Mouse (Mus musculus) neural tube, embryonic 13.5 days (tissue): ENCODE data around the gene Fbxo44. TPM values are rescaled to one million over a fixed set of nuclear protein-coding genes. Genes with fewer than 3 reads are reported as not detected.
A peak's percentile ranks its signal among the peaks of the same experiment; 100 is the strongest.
"Not testable (repeated sequence)": the region's sequence is repeated elsewhere in the genome, so short reads cannot be mapped to it uniquely, and the experiment has no call there.

ENCODE experiments used
- ATAC-seq: fragments of 200-750 bp; cut with Nextera tagmentation; 2 replicates; pipeline ENCODE4 v1.8.0; 2017; ENCODE audit warnings: low read depth, mild to moderate bottlenecking, moderate TSS enrichment, moderate library complexity
- H3K27ac ChIP-seq: fragments of 300-500 bp; sonication (generic); replicated peaks from 2 replicates; pipeline ENCODE4 v1.5.1; 2015; ENCODE audit warnings: moderate library complexity, mild to moderate bottlenecking, inconsistent platforms
- H3K27me3 ChIP-seq: fragments of 300-500 bp; sonication (generic); 2 replicates; pipeline ENCODE4 v1.6.1; 2015; ENCODE audit warnings: mild to moderate bottlenecking, inconsistent platforms
- H3K36me3 ChIP-seq: fragments of 300-500 bp; sonication (generic); 2 replicates; pipeline ENCODE4 v1.6.1; 2015; ENCODE audit warnings: mild to moderate bottlenecking, inconsistent platforms
- H3K4me1 ChIP-seq: fragments of 300-500 bp; sonication (generic); replicated peaks from 2 replicates; pipeline ENCODE4 v1.6.1; 2015; ENCODE audit warnings: inconsistent platforms
- H3K4me2 ChIP-seq: fragments of 300-500 bp; sonication (generic); 2 replicates; pipeline ENCODE4 v1.6.1; 2015; ENCODE audit warnings: inconsistent platforms, mild to moderate bottlenecking, moderate library complexity
- H3K4me3 ChIP-seq: fragments of 300-500 bp; sonication (generic); 2 replicates; pipeline ENCODE4 v1.5.1; 2015; ENCODE audit warnings: mild to moderate bottlenecking, inconsistent platforms
- H3K9ac ChIP-seq: fragments of 300-500 bp; sonication (generic); 2 replicates; pipeline ENCODE4 v1.6.1; 2015; ENCODE audit warnings: moderate library complexity, mild to moderate bottlenecking, inconsistent platforms
- H3K9me3 ChIP-seq: fragments of 300-500 bp; sonication (generic); 2 replicates; pipeline ENCODE4 v1.6.1; 2016; ENCODE audit warnings: inconsistent platforms
- WGBS: fragments of 180-500 bp; shearing (Covaris S2); methylation state at CpG from one replicate; pipeline ENCODE4 v1.1.7; 2015; 5-methylcytosine and 5-hydroxymethylcytosine counted together
- polyA plus RNA-seq: library from polyadenylated mRNA; unstranded; fragments of >200 nt; fragmentation: Nextera tagmentation; extraction: Ambion mirVana; gene quantifications from 2 replicates; pipeline ENCODE4 v1.2.1, GENCODE M21; 2015

The Fbxo44 gene
- polyA plus RNA-seq, 1 experiment from 2014 or later = 87.6 TPM

DNA sequence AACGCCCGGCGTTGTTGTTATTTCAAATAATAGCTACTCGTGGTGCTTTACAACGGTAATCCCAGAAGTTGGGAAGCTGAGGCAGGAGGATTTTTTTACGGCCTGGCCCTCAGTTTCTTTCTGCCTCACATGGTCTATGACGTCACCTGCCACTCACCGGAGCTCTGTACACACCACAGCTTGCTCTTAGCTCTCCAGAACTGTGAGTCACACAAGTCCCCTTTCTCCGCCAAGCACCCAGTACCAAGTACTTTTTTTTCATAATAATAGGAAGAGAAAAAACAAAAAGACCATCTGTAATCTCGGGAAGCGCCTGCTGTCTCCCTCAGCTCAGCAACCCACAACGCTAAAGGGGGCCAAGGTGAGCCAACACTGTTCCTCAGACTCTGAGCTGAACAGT is 21.2 kb upstream of the Fbxo44 start:
- Histone ChIP-seq H3K9me3 (no peaks in the 10 kb centered on the region), H3K27me3 (no peaks in the 10 kb centered on the region), H3K36me3 (no peaks in the 10 kb centered on the region), H3K27ac (no peak overlapping the region), H3K4me2 (no peak overlapping the region), H3K4me3 (no peak overlapping the region), H3K4me1 (peaks cover 25% of the 10 kb centered on the region), H3K9ac (no peak overlapping the region)
- 88% methylated on average over 12 of the region's 12 CpGs for WGBS
- no peak for ATAC-seq

DNA sequence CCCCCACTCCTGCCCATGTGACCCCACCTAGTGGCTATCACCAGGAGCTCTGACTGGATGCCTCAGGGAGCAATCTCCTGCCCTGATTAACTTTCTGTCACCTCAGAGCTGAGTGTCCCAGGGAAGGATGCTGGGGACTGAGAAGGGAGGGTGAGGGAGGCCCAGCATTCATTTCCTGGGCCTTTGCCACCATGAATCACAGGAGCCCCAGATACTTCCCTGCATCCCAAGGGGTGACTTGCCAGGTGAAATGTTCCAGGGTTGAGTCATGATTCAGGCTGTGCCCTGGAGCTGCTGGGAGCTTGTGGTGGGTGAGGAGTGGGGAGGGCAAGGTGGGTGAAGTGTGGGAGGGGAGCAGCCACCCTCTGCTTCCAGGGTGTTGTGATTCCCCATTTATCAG is 17.4 kb upstream of the Fbxo44 start:
- Histone ChIP-seq H3K4me3 (no peak overlapping the region), H3K27me3 (peaks cover 26% of the 10 kb centered on the region), H3K9ac (no peak overlapping the region), H3K4me2 (no peak overlapping the region), H3K4me1 (peaks cover 49% of the 10 kb centered on the region), H3K27ac (0 out of 2 replicates have a peak overlapping the region, but pooled peaks have one; percentile 23), H3K9me3 (no peaks in the 10 kb centered on the region), H3K36me3 (no peaks in the 10 kb centered on the region)
- no peak for ATAC-seq

DNA sequence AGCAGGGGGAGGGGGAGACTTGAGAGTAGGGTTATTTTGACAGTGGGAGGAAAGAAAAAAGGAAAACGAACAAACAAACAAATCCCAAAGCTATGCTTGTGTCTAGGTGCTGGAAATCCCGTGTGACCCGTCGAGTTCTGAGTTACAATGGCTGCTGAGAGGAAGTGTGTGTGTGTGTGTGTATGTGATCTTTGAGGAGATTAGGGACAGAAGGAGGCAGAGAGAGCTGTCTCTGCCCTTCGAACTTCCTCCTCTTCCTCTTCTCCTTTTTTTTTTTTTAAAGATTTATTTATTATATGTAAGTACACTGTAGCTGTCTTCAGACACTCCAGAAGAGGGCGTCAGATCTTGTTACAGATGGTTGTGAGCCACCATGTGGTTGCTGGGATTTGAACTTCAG is 16.3 kb upstream of the Fbxo44 start:
- H3K9ac ChIP-seq, H3K4me3 ChIP-seq, H3K36me3 ChIP-seq, ATAC-seq, H3K9me3 ChIP-seq, H3K4me2 ChIP-seq: not testable (repeated sequence)
- WGBS = 76% methylated on average over 5 of the region's 6 CpGs
- Histone ChIP-seq H3K4me1 (peaks cover 45% of the 10 kb centered on the region), H3K27me3 (peaks cover 36% of the 10 kb centered on the region), H3K27ac (peak overlapping the region; percentile 86; the same call in 1 of the 2 replicates)

DNA sequence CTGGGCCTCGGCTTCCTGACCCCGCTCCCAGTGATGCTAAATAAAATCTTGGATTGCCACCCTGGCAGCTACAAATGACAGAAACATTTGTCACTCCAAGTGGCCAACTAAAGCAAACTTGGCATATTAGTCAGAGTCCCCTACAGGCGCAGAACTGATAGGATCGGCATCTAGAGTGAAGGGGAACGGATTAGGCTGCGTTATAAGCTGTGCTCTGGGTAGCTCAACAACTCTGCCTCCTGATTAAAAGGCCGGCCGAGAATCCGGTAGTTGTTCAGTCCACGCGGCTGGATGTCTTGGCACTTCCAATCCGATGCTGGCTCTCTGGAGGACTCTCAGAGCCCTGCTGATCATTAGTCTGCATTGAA is 14.2 kb upstream of the Fbxo44 start:
- ATAC-seq = no peak
- H3K36me3 ChIP-seq = no peaks in the 10 kb centered on the region
- 13% methylated on average over 12 of the region's 12 CpGs for WGBS
- peak overlapping the region; percentile 86 for H3K27ac ChIP-seq
- peaks cover 47% of the 10 kb centered on the region for H3K27me3 ChIP-seq
- peak overlapping the region; percentile 57 for H3K9ac ChIP-seq
- H3K4me2 ChIP-seq = peak overlapping the region; percentile 52
- H3K4me3 ChIP-seq = peak overlapping the region; percentile 22; the same call in 1 of the 2 replicates
- H3K9me3 ChIP-seq = no peaks in the 10 kb centered on the region
- peaks cover 45% of the 10 kb centered on the region for H3K4me1 ChIP-seq

DNA sequence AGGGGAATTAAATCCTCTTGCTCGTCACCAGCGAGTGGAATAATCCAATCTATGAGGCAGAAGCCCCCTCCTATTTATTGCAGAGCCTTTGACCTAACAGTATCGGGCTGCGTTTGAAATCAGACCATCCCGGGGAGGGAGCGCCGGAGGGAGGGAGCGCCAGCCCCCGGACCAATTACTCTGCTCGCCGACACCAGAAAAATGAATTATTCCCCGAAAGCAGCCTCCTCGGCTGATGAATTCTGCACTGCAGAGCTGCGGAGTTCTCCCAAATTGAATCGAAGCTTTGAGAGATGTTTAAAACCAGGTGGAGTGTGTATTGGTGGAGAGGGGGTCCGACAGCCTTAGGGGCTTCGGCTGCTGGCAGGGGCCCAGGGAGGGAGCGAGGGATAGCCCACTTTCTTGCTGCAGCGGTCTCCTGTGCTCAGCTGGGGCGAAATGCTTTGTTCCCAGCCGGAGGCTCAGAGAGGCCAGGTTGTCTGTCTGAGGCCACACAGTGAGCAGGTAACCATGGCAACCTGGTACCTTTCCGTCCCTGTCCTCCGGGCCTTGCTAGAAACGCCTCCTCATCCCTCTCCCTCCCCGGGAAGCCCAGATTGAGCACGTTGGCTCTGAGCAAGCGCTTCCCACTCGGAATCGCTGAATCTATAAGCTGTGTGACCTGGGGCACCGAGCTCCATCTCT is 13.7 kb upstream of the Fbxo44 start:
- Histone ChIP-seq H3K27me3 (peaks cover 49% of the 10 kb centered on the region), H3K4me3 (peak overlapping the region; percentile 22), H3K9me3 (no peaks in the 10 kb centered on the region), H3K9ac (peak overlapping the region; percentile 57), H3K36me3 (no peaks in the 10 kb centered on the region), H3K27ac (peak overlapping the region; percentile 86), H3K4me2 (peak overlapping the region; percentile 52), H3K4me1 (peaks cover 45% of the 10 kb centered on the region)
- WGBS = under 1% methylated on average over 30 of the region's 30 CpGs
- ATAC-seq = peak; percentile 64

DNA sequence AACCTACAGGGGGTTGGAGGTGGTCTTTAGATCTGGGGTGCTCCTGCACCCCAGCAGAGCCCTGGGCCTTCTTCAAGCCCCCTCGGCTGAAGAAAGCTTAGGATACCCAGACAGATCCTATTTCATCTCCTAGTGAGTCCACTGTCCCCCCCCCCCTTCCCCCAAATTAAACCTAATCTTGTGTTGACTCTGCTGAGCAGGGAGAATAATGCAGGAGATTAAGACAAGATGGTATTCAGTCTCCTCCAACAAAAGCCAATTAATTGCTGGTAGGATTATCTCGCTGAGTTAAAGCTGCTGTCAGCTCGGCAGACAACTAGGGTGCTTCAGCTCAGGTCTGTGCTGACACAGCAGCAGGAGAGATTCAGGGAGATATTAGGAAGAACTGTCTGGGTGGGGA is 11.0 kb upstream of the Fbxo44 start:
- H3K27me3 ChIP-seq = peaks cover 56% of the 10 kb centered on the region
- no peak overlapping the region for H3K4me2 ChIP-seq
- no peak overlapping the region for H3K9ac ChIP-seq
- no peaks in the 10 kb centered on the region for H3K9me3 ChIP-seq
- H3K27ac ChIP-seq = no peak overlapping the region
- no peak overlapping the region for H3K4me3 ChIP-seq
- ATAC-seq = no peak
- peaks cover 41% of the 10 kb centered on the region for H3K4me1 ChIP-seq
- WGBS = 51% methylated on average over 3 of the region's 3 CpGs
- no peaks in the 10 kb centered on the region for H3K36me3 ChIP-seq

DNA sequence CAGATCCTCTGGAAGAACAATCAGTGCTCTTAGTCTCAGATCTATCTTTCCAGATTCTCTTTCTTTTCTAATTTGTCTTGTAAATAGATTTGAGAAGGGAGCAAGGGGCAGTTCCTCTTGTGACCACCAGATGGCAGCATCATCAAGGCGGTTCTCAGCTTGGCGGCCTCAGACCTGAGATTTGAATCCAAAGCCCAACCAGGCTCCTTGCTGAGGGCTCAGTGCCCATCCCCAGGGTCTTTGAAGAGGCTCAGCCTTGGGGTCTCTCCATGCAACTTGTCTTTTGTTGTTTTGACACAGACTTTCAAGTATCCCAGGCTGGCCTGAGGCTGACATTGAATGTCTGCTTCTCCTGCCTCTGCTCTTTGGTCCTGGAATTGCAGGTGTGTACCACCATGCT is 10.6 kb upstream of the Fbxo44 start:
- H3K27me3 ChIP-seq = peaks cover 57% of the 10 kb centered on the region

DNA sequence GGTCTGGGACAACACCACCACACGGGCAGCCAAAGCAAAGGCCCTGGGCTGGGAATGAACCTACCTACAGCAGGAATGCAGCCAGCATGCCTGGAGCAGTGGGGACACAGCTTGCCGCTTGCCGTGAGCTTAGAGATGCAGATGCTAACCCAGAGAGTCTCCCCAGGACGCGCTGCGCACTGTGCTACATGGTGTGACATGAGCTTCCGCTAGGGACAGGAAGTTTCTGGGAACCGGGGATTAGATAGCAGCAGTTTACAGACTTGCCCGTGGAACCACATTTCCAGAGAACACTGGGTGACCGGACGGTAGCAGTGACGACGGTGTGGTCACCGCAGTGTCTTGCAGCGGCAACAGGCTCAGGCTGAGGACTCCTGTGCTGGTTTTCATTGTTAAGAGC is 9.3 kb upstream of the Fbxo44 start:
- 27% methylated on average over 15 of the region's 15 CpGs for WGBS
- peaks cover 40% of the 10 kb centered on the region for H3K4me1 ChIP-seq
- H3K9ac ChIP-seq = no peak overlapping the region
- no peak for ATAC-seq
- no peak overlapping the region for H3K4me2 ChIP-seq
- no peaks in the 10 kb centered on the region for H3K36me3 ChIP-seq
- no peak overlapping the region for H3K4me3 ChIP-seq
- H3K27ac ChIP-seq = no peak overlapping the region
- H3K9me3 ChIP-seq = no peaks in the 10 kb centered on the region
- H3K27me3 ChIP-seq = peaks cover 61% of the 10 kb centered on the region

More for the DNA sequence above, 10.6 kb upstream of the Fbxo44 start:
- no peak overlapping the region for H3K4me2 ChIP-seq
- no peak overlapping the region for H3K27ac ChIP-seq
- H3K36me3 ChIP-seq = no peaks in the 10 kb centered on the region
- peaks cover 41% of the 10 kb centered on the region for H3K4me1 ChIP-seq
- no peak for ATAC-seq
- WGBS = 2% methylated on average over 2 of the region's 2 CpGs
- H3K4me3 ChIP-seq = no peak overlapping the region
- no peaks in the 10 kb centered on the region for H3K9me3 ChIP-seq
- H3K9ac ChIP-seq = no peak overlapping the region

DNA sequence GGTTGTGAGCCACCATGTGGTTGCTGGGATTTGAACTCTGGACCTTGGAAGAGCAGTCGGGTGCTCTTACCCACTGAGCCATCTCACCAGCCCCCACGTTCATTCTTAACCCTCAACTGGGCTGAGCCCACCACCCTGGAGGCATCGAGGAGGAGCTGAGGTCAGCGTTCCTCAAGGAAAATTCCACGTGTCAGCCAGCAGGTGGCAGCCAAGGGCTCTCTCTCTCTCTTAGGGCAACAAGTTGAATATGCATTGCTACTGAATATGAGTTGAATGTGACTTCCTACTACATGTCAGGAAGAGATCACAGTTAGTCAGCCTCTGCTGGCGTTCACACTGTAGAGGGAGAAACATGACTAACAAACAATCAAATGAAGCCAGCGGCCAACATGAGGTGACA is 8.0 kb upstream of the Fbxo44 start:
- Histone ChIP-seq H3K27me3 (peaks cover 64% of the 10 kb centered on the region), H3K36me3 (no peaks in the 10 kb centered on the region), H3K27ac (no peak overlapping the region), H3K9ac (no peak overlapping the region), H3K4me2 (no peak overlapping the region), H3K9me3 (no peaks in the 10 kb centered on the region), H3K4me3 (no peak overlapping the region), H3K4me1 (peaks cover 36% of the 10 kb centered on the region)
- ATAC-seq = no peak
- 28% methylated on average over 7 of the region's 7 CpGs for WGBS

DNA sequence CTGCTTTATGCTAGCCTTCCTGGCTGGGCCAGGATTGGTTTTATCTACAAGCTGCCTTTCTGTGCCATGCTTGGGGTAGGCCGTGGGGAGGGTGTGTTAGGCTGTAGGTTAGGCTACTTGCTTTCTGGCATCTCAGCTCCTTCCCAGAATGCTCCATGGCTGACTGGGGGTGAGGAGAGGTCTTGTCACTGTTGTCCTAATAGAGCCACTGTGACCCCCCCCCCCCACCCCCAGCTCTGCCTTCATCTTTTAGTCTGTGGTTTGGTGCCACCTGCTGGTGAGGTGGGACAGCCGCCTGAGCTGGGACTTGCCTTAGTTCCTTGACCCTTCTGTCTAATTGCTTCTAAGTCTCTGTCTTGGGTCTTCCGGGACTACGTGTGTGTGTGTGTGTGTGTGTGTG is 6.7 kb upstream of the Fbxo44 start:
- Histone ChIP-seq H3K9me3 (no peaks in the 10 kb centered on the region), H3K4me3 (peak overlapping the region; percentile 2; the same call in 1 of the 2 replicates), H3K4me1 (peaks cover 31% of the 10 kb centered on the region), H3K36me3 (no peaks in the 10 kb centered on the region), H3K27ac (peak overlapping the region; percentile 62), H3K4me2 (peak overlapping the region; percentile 43), H3K27me3 (peaks cover 66% of the 10 kb centered on the region), H3K9ac (peak overlapping the region; percentile 47; the same call in 1 of the 2 replicates)
- 7% methylated on average over 4 of the region's 4 CpGs for WGBS
- no peak for ATAC-seq

DNA sequence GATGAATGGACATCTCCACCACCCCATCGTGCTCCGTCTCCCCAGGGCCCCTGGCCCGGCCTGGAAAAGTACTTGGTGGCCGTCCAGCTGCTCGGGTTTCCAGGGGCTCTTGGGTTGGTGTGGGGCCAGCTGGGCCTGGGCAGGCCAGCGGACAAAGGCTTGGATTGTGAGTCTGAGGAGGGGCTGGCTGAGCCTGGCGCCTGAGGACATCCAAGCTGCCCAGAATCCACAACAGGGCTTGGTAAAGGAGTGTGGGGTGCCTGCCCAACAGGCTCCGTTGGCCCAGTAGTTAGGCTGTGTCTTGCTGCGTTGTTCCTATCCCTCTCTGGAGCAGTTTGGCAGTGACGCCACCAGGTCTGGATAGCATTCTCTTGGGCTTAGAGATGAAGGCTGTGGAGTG is 6.1 kb upstream of the Fbxo44 start:
- peak overlapping the region; percentile 62 for H3K27ac ChIP-seq
- H3K36me3 ChIP-seq = no peaks in the 10 kb centered on the region
- ATAC-seq = peak; percentile 46
- H3K27me3 ChIP-seq = peaks cover 66% of the 10 kb centered on the region
- peak overlapping the region; percentile 43 for H3K4me2 ChIP-seq
- H3K4me3 ChIP-seq = peak overlapping the region; percentile 2; the same call in 1 of the 2 replicates
- H3K9me3 ChIP-seq = no peaks in the 10 kb centered on the region
- H3K9ac ChIP-seq = peak overlapping the region; percentile 47; the same call in 1 of the 2 replicates
- H3K4me1 ChIP-seq = peaks cover 31% of the 10 kb centered on the region
- 1% methylated on average over 10 of the region's 10 CpGs for WGBS

DNA sequence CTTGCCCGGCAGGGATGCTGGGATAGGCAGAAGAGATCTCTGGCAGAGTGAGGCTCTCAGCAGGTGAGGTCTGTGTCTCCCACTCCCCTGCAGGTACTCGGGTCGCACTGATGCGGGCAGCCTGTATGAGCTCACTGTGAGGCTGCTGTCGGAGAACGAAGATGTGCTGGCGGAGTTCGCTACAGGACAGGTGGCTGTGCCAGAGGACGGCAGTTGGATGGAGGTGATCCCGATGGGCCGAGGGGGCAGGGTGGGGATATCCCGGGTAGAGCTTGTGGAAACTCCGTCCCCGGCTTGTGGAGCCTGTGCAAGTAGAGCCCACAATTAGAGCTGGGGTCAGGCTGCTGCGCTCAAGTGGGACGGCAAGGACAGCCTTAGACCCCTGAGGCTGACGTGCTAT is 5.3 kb upstream of the Fbxo44 start:
- no peak for ATAC-seq
- H3K27ac ChIP-seq = no peak overlapping the region
- peaks cover 40% of the 10 kb centered on the region for H3K4me1 ChIP-seq
- peaks cover 74% of the 10 kb centered on the region for H3K27me3 ChIP-seq
- 0 out of 2 replicates have a peak overlapping the region, but pooled peaks have one; percentile 43 for H3K4me2 ChIP-seq
- 7% methylated on average over 17 of the region's 17 CpGs for WGBS
- H3K9me3 ChIP-seq = no peaks in the 10 kb centered on the region
- H3K4me3 ChIP-seq = no peak overlapping the region
- H3K9ac ChIP-seq = 0 out of 2 replicates have a peak overlapping the region, but pooled peaks have one; percentile 2
- H3K36me3 ChIP-seq = no peaks in the 10 kb centered on the region

DNA sequence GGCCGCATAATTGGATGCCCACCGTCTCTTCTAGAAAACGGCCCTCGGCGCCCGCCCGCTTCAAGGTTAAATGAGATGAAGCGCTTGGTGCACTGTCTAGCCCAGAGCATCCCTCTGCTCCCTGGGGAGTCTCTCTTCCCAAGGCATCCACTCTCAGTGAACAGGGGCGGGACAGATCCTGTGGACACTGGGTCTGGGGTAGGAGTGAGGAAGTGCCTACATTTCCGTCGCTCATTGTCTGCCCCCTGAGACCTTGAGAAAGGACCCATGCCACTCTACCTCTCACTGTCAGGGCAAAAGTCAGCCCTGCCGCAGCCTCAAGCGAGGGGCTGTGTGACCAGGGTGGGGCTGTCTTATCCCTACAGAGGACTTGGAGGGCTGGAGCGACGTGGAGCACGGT is 4.2 kb upstream of the Fbxo44 start:
- Histone ChIP-seq H3K4me3 (peak overlapping the region; percentile 30), H3K4me1 (peaks cover 44% of the 10 kb centered on the region), H3K27ac (no peak overlapping the region), H3K9ac (no peak overlapping the region), H3K27me3 (peaks cover 64% of the 10 kb centered on the region), H3K36me3 (no peaks in the 10 kb centered on the region), H3K4me2 (peak overlapping the region; percentile 55), H3K9me3 (no peaks in the 10 kb centered on the region)
- 1% methylated on average over 16 of the region's 16 CpGs for WGBS
- ATAC-seq = no peak
